Mouse (Mus musculus) kidney, postnatal 14 days (tissue): Measurements from ENCODE around the gene Cab39l.
"Not testable (repeated sequence)": the region's sequence is repeated elsewhere in the genome, so short reads cannot be mapped to it uniquely, and the experiment has no call there.

Experiments used
- DNase-seq: peaks from one replicate; pipeline ENCODE4 v3.0.0; 2022; ENCODE audit warnings: mixed read lengths

Gene Cab39l

GRCm38 (mm10) chr14:59591901-59592300 is 151.1 kb downstream of the Cab39l start:
- DNase-seq, result no peak

GRCm38 (mm10) chr14:59592593-59592992 is 151.8 kb downstream of the Cab39l start:
- no peak for DNase-seq

- no peak for DNase-seq
These were observed 154.2 kb downstream of the Cab39l start for GRCm38 (mm10) chr14:59594988-59595387.

GRCm38 (mm10) chr14:59597398-59598259 is 156.9 kb downstream of the Cab39l start, which contains the start of gene Cdadc1:
TSS of gene Cdadc1 (minus strand) at chr14:59597959.
- DNase-seq, result peak; percentile 96

GRCm38 (mm10) chr14:59598260-59598627 is 157.5 kb downstream of the Cab39l start:
- no peak for DNase-seq

- DNase-seq, result peak; percentile 38
These were observed 163.4 kb downstream of the Cab39l start for GRCm38 (mm10) chr14:59604002-59604645.

GRCm38 (mm10) chr14:59605671-59606353 is 165.0 kb downstream of the Cab39l start:
- DNase-seq, result peak; percentile 69

GRCm38 (mm10) chr14:59607021-59607420 is 166.2 kb downstream of the Cab39l start:
- DNase-seq, result no peak

- DNase-seq, result peak; percentile 76
These were observed 172.3 kb downstream of the Cab39l start for GRCm38 (mm10) chr14:59612920-59613625.

GRCm38 (mm10) chr14:59614149-59614548 is 173.4 kb downstream of the Cab39l start:
- not testable (repeated sequence) for DNase-seq

- no peak for DNase-seq
These were observed 176.0 kb downstream of the Cab39l start for GRCm38 (mm10) chr14:59616802-59617201.

- no peak for DNase-seq
These were observed 183.6 kb downstream of the Cab39l start for GRCm38 (mm10) chr14:59624326-59624885.

- peak; percentile 88 for DNase-seq
These were observed 184.5 kb downstream of the Cab39l start, which contains the start of gene Shisa2 for GRCm38 (mm10) chr14:59625158-59625805. TSS of gene Shisa2 (plus strand) at chr14:59625308.

- peak; percentile 51 for DNase-seq
These were observed 185.1 kb downstream of the Cab39l start for GRCm38 (mm10) chr14:59625806-59626364.

GRCm38 (mm10) chr14:59626711-59627110 is 185.9 kb downstream of the Cab39l start:
- DNase-seq, result peak; percentile 38

- no peak for DNase-seq
These were observed 186.4 kb downstream of the Cab39l start for GRCm38 (mm10) chr14:59627142-59627680.

- DNase-seq, result no peak
These were observed 187.1 kb downstream of the Cab39l start for GRCm38 (mm10) chr14:59627823-59628222.

- DNase-seq, result no peak
These were observed 188.5 kb downstream of the Cab39l start for GRCm38 (mm10) chr14:59629308-59629707.

GRCm38 (mm10) chr14:59630096-59630495 is 189.3 kb downstream of the Cab39l start:
- DNase-seq, result no peak

GRCm38 (mm10) chr14:59632067-59632466 is 191.3 kb downstream of the Cab39l start:
- DNase-seq, result no peak

- DNase-seq, result no peak
These were observed 192.6 kb downstream of the Cab39l start for GRCm38 (mm10) chr14:59633295-59633898.
